Mouse (Mus musculus) embryonic fibroblast, embryonic 13.5 days (primary cell): Measurements from ENCODE around the gene Slc6a6.

ENCODE experiments used
- CTCF ChIP-seq: IDR thresholded peaks from 2 replicates; pipeline ENCODE4 v1.5.1; 2011; ENCODE audit warnings: mild to moderate bottlenecking, control low read depth, low read length, moderate library complexity, borderline replicate concordance; ENCODE audit not compliant: insufficient read depth
- POLR2A ChIP-seq: IDR thresholded peaks from 2 replicates; pipeline ENCODE4 v1.6.1; 2011; ENCODE audit warnings: low read depth, mild to moderate bottlenecking, control low read depth, low read length, moderate library complexity

- TF ChIP-seq POLR2A = no peak
- TF ChIP-seq CTCF = no peak
Observed at GRCm38 (mm10) chr6:91779206-91779605, 95.4 kb downstream of the Slc6a6 start.
